Mouse (Mus musculus): ENCODE measurements at regions not wholly inside any gene's neighbourhood (a gene's known extent, or its start where the extent isn't known, plus 50 kb on each side); places are given as distances from the start of the nearest gene placed in this dataset.

- Histone ChIP-seq H3K4me2 (no peak overlapping the region), H3K4me1 (replicated peaks; ENCODE audit: control insufficient read depth, insufficient read depth, low read length) (no peaks in the 10 kb centered on the region), H3K4me3 (ENCODE audit: low read depth, low read length) (no peak overlapping the region), H3K27ac (ENCODE audit: low read depth, low read length) (no peak overlapping the region), H3K27me3 (replicated peaks; ENCODE audit: control insufficient read depth, insufficient read depth, low read length) (no peaks in the 10 kb centered on the region), H3K9ac (ENCODE audit: low read depth, low read length) (no peak overlapping the region), H3K9me3 (ENCODE audit: control insufficient read depth, low read length) (no peaks in the 10 kb centered on the region), H3K36me3 (ENCODE audit: control insufficient read depth, insufficient read depth, low read length) (no peaks in the 10 kb centered on the region)
- ATAC-seq (replicated peaks; ENCODE audit: low FRiP score): no peak
- no peak for DNase-seq (ENCODE audit: low spot score)
- 75% methylated on average over 6 of the region's 6 CpGs for WGBS
Observed at GRCm38 (mm10) chr9:22989508-22989907, 233.4 kb upstream of the Bmper start.

GRCm38 (mm10) chr9:22993531-22993930 is 229.3 kb upstream of the Bmper start:
- ATAC-seq (replicated peaks; ENCODE audit: low FRiP score): no peak
- no peaks in the 10 kb centered on the region for H3K36me3 ChIP-seq (ENCODE audit: control insufficient read depth, insufficient read depth, low read length)
- no peaks in the 10 kb centered on the region for H3K27me3 ChIP-seq (replicated peaks; ENCODE audit: control insufficient read depth, insufficient read depth, low read length)
- H3K27ac ChIP-seq (ENCODE audit: low read depth, low read length): no peak overlapping the region
- H3K9me3 ChIP-seq (ENCODE audit: control insufficient read depth, low read length): no peaks in the 10 kb centered on the region
- no peaks in the 10 kb centered on the region for H3K4me1 ChIP-seq (replicated peaks; ENCODE audit: control insufficient read depth, insufficient read depth, low read length)
- no peak overlapping the region for H3K9ac ChIP-seq (ENCODE audit: low read depth, low read length)
- H3K4me3 ChIP-seq (ENCODE audit: low read depth, low read length): no peak overlapping the region
- no peak for DNase-seq (ENCODE audit: low spot score)
- H3K4me2 ChIP-seq: no peak overlapping the region
- WGBS: 79% methylated on average over 5 of the region's 5 CpGs

GRCm38 (mm10) chr9:22995564-22995963 is 227.3 kb upstream of the Bmper start:
- no peaks in the 10 kb centered on the region for H3K27me3 ChIP-seq (replicated peaks; ENCODE audit: control insufficient read depth, insufficient read depth, low read length)
- ATAC-seq (replicated peaks; ENCODE audit: low FRiP score) (no peak), DNase-seq (ENCODE audit: low spot score) (no peak)
- H3K4me3 ChIP-seq (ENCODE audit: low read depth, low read length): no peak overlapping the region
- no peaks in the 10 kb centered on the region for H3K4me1 ChIP-seq (replicated peaks; ENCODE audit: control insufficient read depth, insufficient read depth, low read length)
- H3K4me2 ChIP-seq: no peak overlapping the region
- no peaks in the 10 kb centered on the region for H3K36me3 ChIP-seq (ENCODE audit: control insufficient read depth, insufficient read depth, low read length)
- no peak overlapping the region for H3K27ac ChIP-seq (ENCODE audit: low read depth, low read length)
- H3K9me3 ChIP-seq (ENCODE audit: control insufficient read depth, low read length): no peaks in the 10 kb centered on the region
- no peak overlapping the region for H3K9ac ChIP-seq (ENCODE audit: low read depth, low read length)
- WGBS: 63% methylated on average over 9 of the region's 9 CpGs

GRCm38 (mm10) chr9:22998306-22998705 is 224.6 kb upstream of the Bmper start:
- ATAC-seq (replicated peaks; ENCODE audit: low FRiP score): no peak
- no peak overlapping the region for H3K4me2 ChIP-seq
- no peaks in the 10 kb centered on the region for H3K9me3 ChIP-seq (ENCODE audit: control insufficient read depth, low read length)
- H3K27ac ChIP-seq (ENCODE audit: low read depth, low read length): no peak overlapping the region
- no peak overlapping the region for H3K4me3 ChIP-seq (ENCODE audit: low read depth, low read length)
- no peaks in the 10 kb centered on the region for H3K4me1 ChIP-seq (replicated peaks; ENCODE audit: control insufficient read depth, insufficient read depth, low read length)
- no peaks in the 10 kb centered on the region for H3K36me3 ChIP-seq (ENCODE audit: control insufficient read depth, insufficient read depth, low read length)
- H3K27me3 ChIP-seq (replicated peaks; ENCODE audit: control insufficient read depth, insufficient read depth, low read length): no peaks in the 10 kb centered on the region
- 80% methylated on average over 6 of the region's 6 CpGs for WGBS
- no peak overlapping the region for H3K9ac ChIP-seq (ENCODE audit: low read depth, low read length)
- DNase-seq (ENCODE audit: low spot score): no peak

- H3K4me1 ChIP-seq (replicated peaks; ENCODE audit: control insufficient read depth, insufficient read depth, low read length): no peaks in the 10 kb centered on the region
- no peaks in the 10 kb centered on the region for H3K9me3 ChIP-seq (ENCODE audit: control insufficient read depth, low read length)
- DNase-seq (ENCODE audit: low spot score) (no peak), ATAC-seq (replicated peaks; ENCODE audit: low FRiP score) (no peak)
- no peak overlapping the region for H3K9ac ChIP-seq (ENCODE audit: low read depth, low read length)
- WGBS: 69% methylated on average over 4 of the region's 4 CpGs
- no peak overlapping the region for H3K4me3 ChIP-seq (ENCODE audit: low read depth, low read length)
- no peak overlapping the region for H3K27ac ChIP-seq (ENCODE audit: low read depth, low read length)
- H3K4me2 ChIP-seq: no peak overlapping the region
- H3K27me3 ChIP-seq (replicated peaks; ENCODE audit: control insufficient read depth, insufficient read depth, low read length): no peaks in the 10 kb centered on the region
- no peaks in the 10 kb centered on the region for H3K36me3 ChIP-seq (ENCODE audit: control insufficient read depth, insufficient read depth, low read length)
Observed at GRCm38 (mm10) chr9:22999181-22999580, 223.7 kb upstream of the Bmper start.

- Histone ChIP-seq H3K9me3 (ENCODE audit: control insufficient read depth, low read length) (no peaks in the 10 kb centered on the region), H3K9ac (ENCODE audit: low read depth, low read length) (no peak overlapping the region), H3K27ac (ENCODE audit: low read depth, low read length) (no peak overlapping the region), H3K36me3 (ENCODE audit: control insufficient read depth, insufficient read depth, low read length) (no peaks in the 10 kb centered on the region), H3K4me3 (ENCODE audit: low read depth, low read length) (no peak overlapping the region), H3K4me1 (replicated peaks; ENCODE audit: control insufficient read depth, insufficient read depth, low read length) (no peaks in the 10 kb centered on the region), H3K4me2 (no peak overlapping the region), H3K27me3 (replicated peaks; ENCODE audit: control insufficient read depth, insufficient read depth, low read length) (no peaks in the 10 kb centered on the region)
- WGBS: 84% methylated on average over 3 of the region's 3 CpGs
- ATAC-seq (replicated peaks; ENCODE audit: low FRiP score) (no peak), DNase-seq (ENCODE audit: low spot score) (no peak)
Observed at GRCm38 (mm10) chr9:23000200-23000599, 222.7 kb upstream of the Bmper start.

- no peaks in the 10 kb centered on the region for H3K9me3 ChIP-seq (ENCODE audit: control insufficient read depth, low read length)
- H3K27ac ChIP-seq (ENCODE audit: low read depth, low read length): no peak overlapping the region
- H3K4me2 ChIP-seq: no peak overlapping the region
- H3K4me3 ChIP-seq (ENCODE audit: low read depth, low read length): no peak overlapping the region
- WGBS: 83% methylated on average over 14 of the region's 14 CpGs
- DNase-seq (ENCODE audit: low spot score) (no peak), ATAC-seq (replicated peaks; ENCODE audit: low FRiP score) (no peak)
- H3K9ac ChIP-seq (ENCODE audit: low read depth, low read length): no peak overlapping the region
- 0 out of 2 replicates have a peak, but pooled peaks cover 3% of the 10 kb centered on the region for H3K27me3 ChIP-seq (replicated peaks; ENCODE audit: control insufficient read depth, insufficient read depth, low read length)
- H3K4me1 ChIP-seq (replicated peaks; ENCODE audit: control insufficient read depth, insufficient read depth, low read length): no peaks in the 10 kb centered on the region
- no peaks in the 10 kb centered on the region for H3K36me3 ChIP-seq (ENCODE audit: control insufficient read depth, insufficient read depth, low read length)
Observed at GRCm38 (mm10) chr9:23003195-23004061, 219.4 kb upstream of the Bmper start.

GRCm38 (mm10) chr9:23005005-23005404 is 217.9 kb upstream of the Bmper start:
- Histone ChIP-seq H3K4me2 (no peak overlapping the region), H3K27ac (ENCODE audit: low read depth, low read length) (no peak overlapping the region), H3K9ac (ENCODE audit: low read depth, low read length) (no peak overlapping the region), H3K36me3 (ENCODE audit: control insufficient read depth, insufficient read depth, low read length) (no peaks in the 10 kb centered on the region), H3K27me3 (replicated peaks; ENCODE audit: control insufficient read depth, insufficient read depth, low read length) (peaks cover 8% of the 10 kb centered on the region; the same call in 1 of the 2 replicates), H3K9me3 (ENCODE audit: control insufficient read depth, low read length) (no peaks in the 10 kb centered on the region), H3K4me1 (replicated peaks; ENCODE audit: control insufficient read depth, insufficient read depth, low read length) (peaks cover 7% of the 10 kb centered on the region; the same call in 1 of the 2 replicates), H3K4me3 (ENCODE audit: low read depth, low read length) (no peak overlapping the region)
- DNase-seq (ENCODE audit: low spot score): no peak
- 67% methylated on average over 7 of the region's 7 CpGs for WGBS
- no peak for ATAC-seq (replicated peaks; ENCODE audit: low FRiP score)

Data from liver, embryonic 11.5 days (tissue).